Mouse (Mus musculus) layer of hippocampus, adult 9-11 months (tissue): Measurements from ENCODE around the gene H2-Q1.
"Not testable (repeated sequence)": the region's sequence is repeated elsewhere in the genome, so short reads cannot be mapped to it uniquely, and the experiment has no call there.

Experiments used
- DNase-seq: peaks from one replicate; pipeline ENCODE4 v3.0.0; 2022

Gene H2-Q1

DNA sequence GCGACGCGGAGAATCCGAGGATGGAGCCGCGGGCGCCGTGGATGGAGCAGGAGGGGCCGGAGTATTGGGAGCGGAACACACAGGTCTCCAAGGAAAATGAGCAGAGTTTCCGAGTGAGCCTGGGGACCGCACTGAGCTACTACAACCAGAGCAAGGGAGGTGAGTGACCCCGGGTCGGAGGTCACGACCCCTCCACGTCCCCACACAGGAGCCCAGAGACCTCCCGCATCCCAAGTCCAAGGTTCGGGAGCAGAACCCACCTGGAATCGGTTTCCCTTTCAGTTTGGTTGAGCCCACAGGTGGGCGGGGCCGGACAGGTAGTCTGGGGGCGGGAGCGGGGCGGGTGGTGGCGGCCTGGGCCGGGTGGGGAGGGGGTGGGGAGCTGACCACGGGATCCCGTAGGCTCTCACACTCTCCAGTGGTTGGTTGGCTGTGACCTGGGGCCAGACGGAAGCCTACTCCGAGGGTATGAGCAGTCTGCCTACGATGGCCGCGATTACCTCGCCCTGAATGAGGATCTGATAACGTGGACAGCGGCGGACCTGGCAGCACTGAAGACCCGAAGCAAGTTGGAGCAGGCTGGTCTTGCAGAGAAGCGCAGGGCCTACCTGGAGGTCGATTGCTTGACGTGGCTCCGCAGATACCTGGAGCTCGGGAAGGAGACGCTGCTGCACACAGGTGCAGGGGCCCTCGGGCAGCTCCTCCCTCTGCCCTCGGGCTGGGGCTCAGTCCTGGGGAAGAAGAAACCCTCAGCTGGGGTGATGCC is 22.7 kb downstream of the H2-Q1 start:
- DNase-seq, result no peak

- not testable (repeated sequence) for DNase-seq
Observed at GRCm38 (mm10) chr17:35347659-35348058, 27.5 kb downstream of the H2-Q1 start.

- not testable (repeated sequence) for DNase-seq
Observed at GRCm38 (mm10) chr17:35353275-35353674, 33.1 kb downstream of the H2-Q1 start.

DNA sequence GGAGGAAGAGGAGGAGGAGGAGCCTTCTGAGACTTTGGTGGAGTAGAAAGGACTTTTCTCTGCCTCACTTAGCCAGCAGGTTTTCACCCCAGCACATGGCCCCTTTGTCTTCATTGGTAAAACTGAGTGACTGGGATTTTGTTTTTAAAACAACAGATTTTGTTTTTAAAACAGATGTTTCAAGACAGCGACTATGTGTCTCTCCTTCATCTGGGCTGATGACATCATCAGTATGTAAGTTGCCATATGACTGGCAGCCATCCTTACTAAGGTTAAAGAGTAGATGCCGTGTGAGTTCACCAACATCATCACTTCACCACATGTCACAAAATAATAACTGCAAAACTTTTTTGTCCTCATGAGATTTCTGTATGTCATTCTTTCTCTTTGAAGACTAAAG is 33.9 kb downstream of the H2-Q1 start:
- DNase-seq, result no peak

- DNase-seq, result no peak
Observed at GRCm38 (mm10) chr17:35357086-35357485, 36.9 kb downstream of the H2-Q1 start.

- no peak for DNase-seq
Observed at GRCm38 (mm10) chr17:35358763-35359469, 38.7 kb downstream of the H2-Q1 start.

DNA sequence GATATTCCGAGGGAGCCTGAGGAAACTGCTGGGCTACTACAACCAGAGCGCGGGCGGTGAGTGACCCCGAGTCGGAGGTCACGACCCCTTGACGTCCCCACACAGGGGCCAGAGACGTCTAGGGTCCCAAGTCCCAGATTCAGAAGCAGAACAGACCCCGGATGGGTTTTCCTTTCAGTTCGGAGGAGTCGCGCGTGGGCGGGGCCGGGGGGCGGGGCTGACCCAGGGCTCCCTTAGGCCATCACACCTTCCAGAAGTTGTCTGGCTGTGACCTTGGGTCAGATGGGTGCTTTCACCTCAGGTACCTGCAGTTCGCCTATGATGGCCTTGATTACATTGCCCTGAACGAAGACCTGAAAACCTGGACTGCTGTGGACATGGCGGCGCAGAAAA is 39.3 kb downstream of the H2-Q1 start:
- DNase-seq, result no peak
